In genomic region chr2:166574934-166575333, GRCm38 (mm10) we compare ENCODE assay signal across 8 mouse cellular contexts.
DNase-seq lines count a peak whose midpoint lies in the region; ATAC-seq and TF ChIP-seq lines count a peak whose summit lies in the region.

No protein-coding gene starts in this region.

- H3K4me3 ChIP-seq in kidney, embryonic 15.5 days (replicated peaks): no peak overlapping the region
- no peak overlapping the region for H3K4me3 ChIP-seq in lung, embryonic 16.5 days (ENCODE audit: low read length)
- H3K4me3 ChIP-seq in olfactory bulb, adult 2 months (ENCODE audit: insufficient read depth, low read depth, low read length): no peak overlapping the region

- WGBS in kidney, embryonic 15.5 days: 21% methylated on average over 7 of the region's 7 CpGs
- 16% methylated on average over 7 of the region's 7 CpGs for WGBS in lung, embryonic 16.5 days
- WGBS in olfactory bulb, adult 2 months: 25% methylated on average over 7 of the region's 7 CpGs

- H3K4me2 ChIP-seq in kidney, embryonic 15.5 days: no peak overlapping the region
- H3K4me2 ChIP-seq in lung, embryonic 16.5 days (ENCODE audit: low read depth, low read length): no peak overlapping the region

- no peak overlapping the region for H3K27ac ChIP-seq in kidney, embryonic 15.5 days
- H3K27ac ChIP-seq in lung, embryonic 16.5 days (ENCODE audit: low read length): no peak overlapping the region
- no peak overlapping the region for H3K27ac ChIP-seq in olfactory bulb, adult 2 months (ENCODE audit: insufficient read depth, low read depth, low read length)

- no peak overlapping the region for H3K9ac ChIP-seq in kidney, embryonic 15.5 days
- H3K9ac ChIP-seq in lung, embryonic 16.5 days (ENCODE audit: low read length): no peak overlapping the region

- peak; percentile 53 for ATAC-seq in kidney, embryonic 15.5 days (replicated peaks; ENCODE audit: low FRiP score)
- peak; percentile 23; the same call in 1 of the 2 replicates for ATAC-seq in lung, embryonic 16.5 days (ENCODE audit: low read depth)

- peak; percentile 91 for TF ChIP-seq CTCF in olfactory bulb, adult 2 months (IDR thresholded peaks at IDR 0.05; ENCODE audit: insufficient read depth, low read depth, low read length)

- DNase-seq in CD4-positive helper T cell, adult 2 months (ENCODE audit: low read depth, low spot score): peak; percentile 63
- peak; percentile 65 for DNase-seq in R1 (ENCODE audit: low read depth, low spot score)
- DNase-seq in cerebellum, postnatal 10 days: peak; percentile 86 to 90
- DNase-seq in gastrocnemius, adult 18-20 months (ENCODE audit: low spot score): peak; percentile 58
- peak; percentile 70 for DNase-seq in urinary bladder, postnatal 25 days (ENCODE audit: low spot score)

- no peaks in the 10 kb centered on the region for H3K27me3 ChIP-seq in kidney, embryonic 15.5 days
- no peaks in the 10 kb centered on the region for H3K27me3 ChIP-seq in lung, embryonic 16.5 days (ENCODE audit: control insufficient read depth, insufficient read depth, low read depth, low read length)

- TF ChIP-seq POLR2A in olfactory bulb, adult 2 months (IDR thresholded peaks at IDR 0.05; ENCODE audit: insufficient read depth, low read depth, low read length): no peak

- no peaks in the 10 kb centered on the region for H3K9me3 ChIP-seq in kidney, embryonic 15.5 days (replicated peaks)
- no peaks in the 10 kb centered on the region for H3K9me3 ChIP-seq in lung, embryonic 16.5 days (ENCODE audit: control insufficient read depth, low read length)

- H3K4me1 ChIP-seq in kidney, embryonic 15.5 days: peaks cover 15% of the 10 kb centered on the region
- H3K4me1 ChIP-seq in lung, embryonic 16.5 days (replicated peaks; ENCODE audit: control insufficient read depth, insufficient read depth, low read length): no peaks in the 10 kb centered on the region
- H3K4me1 ChIP-seq in olfactory bulb, adult 2 months (ENCODE audit: control insufficient read depth, insufficient read depth, low read length): peaks cover 6% of the 10 kb centered on the region

- peaks cover 5% of the 10 kb centered on the region; the same call in 1 of the 2 replicates for H3K36me3 ChIP-seq in kidney, embryonic 15.5 days
- H3K36me3 ChIP-seq in lung, embryonic 16.5 days (ENCODE audit: control insufficient read depth, insufficient read depth, low read length): no peaks in the 10 kb centered on the region
